Mouse (Mus musculus) megakaryocyte-erythroid progenitor cell, adult 5 weeks (primary cell): Measurements from ENCODE around the gene Zfp383. TPM values are rescaled to one million over a fixed set of nuclear protein-coding genes. Genes with fewer than 3 reads are reported as not detected.

Source experiments
- polyA plus RNA-seq: library from polyadenylated mRNA; stranded (reverse); fragments of >175 nt; gene quantifications from 2 replicates; pipeline ENCODE4 v1.2.3, GENCODE M21; 2012

The Zfp383 gene
- polyA plus RNA-seq: 0.16 TPM in 2 replicates

DNA sequence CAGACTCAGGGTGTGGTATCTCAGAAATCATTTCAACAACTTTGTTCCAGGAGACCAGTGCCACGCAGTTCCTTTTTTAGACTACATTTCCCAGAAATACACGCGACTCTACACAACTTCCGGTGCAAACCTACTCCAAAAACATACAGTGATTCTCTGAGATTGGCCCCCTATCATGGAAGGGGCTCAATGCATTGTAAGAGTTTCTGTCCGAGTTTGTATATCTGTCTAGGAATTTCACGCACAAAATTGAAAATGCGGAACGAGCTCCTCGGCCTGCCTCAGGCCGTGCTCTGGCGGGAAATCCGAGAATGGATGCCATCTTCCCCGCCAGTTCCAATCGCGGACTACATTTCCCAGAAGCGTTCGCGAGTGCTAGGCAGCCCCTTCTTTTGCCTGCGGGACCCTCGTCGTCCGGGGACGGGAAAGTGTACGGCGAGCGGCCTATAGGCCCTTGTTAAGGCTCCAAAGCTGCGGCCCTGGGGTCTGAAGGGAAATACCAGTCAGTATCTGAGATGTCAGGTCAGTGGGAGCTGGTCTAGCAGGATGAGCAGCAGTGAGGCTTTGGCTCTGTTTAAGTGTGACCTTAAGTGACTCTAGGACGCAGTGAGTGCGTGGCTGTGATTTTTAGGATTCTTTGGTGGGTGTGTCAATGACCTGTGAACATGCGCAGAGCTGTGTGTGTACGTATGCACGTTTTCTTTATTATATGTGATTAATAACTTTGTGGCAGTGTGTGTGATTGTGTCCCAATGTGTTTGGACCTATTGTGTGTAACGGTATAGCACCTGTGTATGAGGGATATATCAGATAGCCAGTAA is at the start of gene Zfp383:
Zfp383 (plus strand) TSS at position 94 of the 821 bp plus-strand sequence.

DNA sequence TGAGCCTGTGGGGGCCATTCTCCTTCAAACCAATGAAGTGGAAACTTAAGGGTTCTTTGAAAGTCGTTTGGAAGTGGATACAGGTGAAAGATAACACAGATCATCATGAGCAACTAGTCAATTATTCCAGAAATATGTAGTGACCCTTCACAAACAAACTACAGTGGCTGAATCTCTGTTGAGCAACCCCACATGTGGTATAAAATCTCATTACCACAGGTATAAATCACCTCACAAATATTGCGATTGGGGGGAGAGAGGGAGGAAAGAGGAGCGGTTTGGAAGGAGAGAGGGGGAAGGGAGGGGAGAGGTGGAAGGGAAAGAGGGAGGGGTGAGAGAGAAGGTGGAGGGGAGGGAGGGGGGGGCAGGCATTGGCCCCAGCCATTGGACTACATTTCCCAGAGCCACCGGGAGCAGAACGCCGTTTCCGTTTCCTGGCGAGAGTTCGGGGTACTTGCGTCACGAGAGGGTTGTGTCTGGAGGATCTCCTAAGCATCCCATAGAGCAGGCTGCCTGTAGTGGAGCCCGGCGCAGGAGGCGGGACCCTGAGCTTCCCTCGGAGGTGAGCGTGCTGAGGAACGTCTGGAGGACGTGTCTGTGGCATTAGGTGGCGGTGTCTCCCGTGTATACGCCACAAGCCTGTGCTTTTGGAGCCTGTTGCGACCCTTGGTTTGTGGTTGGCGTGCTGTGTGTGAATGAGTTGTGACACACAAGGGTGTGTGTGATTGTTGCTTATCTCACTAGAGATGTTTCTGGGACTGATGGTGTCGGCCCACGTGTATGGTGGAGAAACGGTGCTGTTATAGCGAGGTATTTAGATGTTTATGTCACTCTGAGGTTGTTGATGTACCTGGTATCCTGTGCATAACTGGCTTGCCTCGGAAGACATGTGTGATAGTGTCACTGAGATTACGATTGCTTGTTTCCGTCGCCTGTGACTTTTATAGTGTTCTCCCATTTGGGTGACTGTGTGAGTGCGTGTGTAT is 48.2 kb upstream of the Zfp383 start, which contains the start of gene Zfp420:
Zfp420 (plus strand) TSS at position 448 of the 986 bp plus-strand sequence.

DNA sequence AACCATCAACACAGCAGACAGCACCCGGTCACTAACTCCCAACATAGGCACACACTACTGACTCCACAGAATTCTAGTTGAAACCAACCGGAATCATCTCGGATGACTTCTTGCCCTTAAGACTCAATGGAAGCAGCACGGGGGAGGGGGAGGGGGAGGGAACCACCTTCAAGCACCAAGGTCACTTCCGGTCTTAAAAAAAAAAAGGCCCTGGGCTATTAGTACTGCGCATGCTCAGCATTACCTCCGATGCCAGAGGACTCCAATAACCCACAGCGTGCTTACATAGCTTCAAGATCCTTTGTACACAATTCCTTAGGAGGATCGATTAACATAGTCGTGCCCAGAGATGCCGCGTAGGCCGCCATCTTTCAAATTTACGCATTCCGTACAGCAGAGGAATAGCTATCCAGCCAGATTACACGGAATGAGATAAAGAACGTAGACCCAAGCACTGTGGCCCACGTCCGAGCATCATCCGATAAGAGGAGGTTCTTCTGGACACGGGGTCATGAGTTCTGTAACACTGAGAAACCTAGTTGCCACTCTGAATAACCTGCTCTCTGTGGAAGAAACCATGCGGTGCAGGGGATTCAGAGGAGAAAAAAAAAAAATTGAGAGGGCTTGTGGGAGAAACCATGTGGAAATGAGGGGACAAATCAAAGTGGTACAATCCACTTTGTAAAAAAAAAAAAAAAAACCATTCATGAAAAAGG is 1.9 kb upstream of the Zfp383 start, which contains the start of gene Zfp27:
Zfp27 (minus strand) TSS at position 607 of the 716 bp plus-strand sequence.

DNA sequence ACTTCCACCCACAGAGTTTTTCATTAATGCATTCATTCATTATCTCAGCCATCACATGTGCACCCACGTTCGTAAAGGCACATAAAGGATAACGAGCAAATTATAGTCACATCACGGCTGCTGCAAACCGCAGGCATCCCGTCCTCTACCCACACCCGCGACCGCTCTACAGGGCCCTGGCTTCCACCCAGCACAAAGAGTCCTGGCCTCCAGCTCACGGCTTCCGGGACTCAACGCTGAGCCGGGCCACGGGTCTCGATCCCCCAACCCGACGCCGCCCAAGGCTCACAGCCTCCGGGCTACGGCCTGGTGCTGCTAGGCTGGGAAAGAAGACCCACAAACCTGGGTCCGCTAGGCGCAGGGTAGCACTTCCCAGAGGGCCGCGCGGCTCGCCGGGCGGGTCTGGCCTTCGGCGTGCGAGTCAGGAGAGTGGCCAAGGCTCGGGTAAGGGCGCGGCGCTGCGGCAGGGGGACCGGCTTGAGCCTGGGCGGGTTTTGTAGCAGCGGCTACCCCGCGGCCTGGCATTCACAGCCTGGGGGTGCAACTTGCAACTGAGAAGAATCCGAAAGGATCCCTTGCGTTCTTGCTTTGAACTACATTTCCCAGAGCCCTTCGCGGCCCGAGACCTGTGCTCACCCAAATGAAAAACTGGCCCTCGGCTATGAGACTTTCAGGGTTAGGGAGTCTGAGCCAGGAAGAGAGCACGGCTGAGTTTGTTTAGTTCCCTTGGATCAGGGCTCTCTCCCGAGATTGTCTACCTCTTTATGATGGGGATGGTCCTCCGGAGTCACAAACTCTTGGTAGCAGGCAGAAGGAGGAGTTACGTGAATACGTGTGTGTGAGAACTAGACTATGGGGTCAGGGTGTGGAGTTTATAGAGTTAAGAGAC is 45.7 kb downstream of the Zfp383 start, which contains the start of gene Zfp74:
Zfp74 (minus strand) TSS at position 577 of the 889 bp plus-strand sequence.

Other genes starting within 250 kb of the Zfp383 start
- not detected in 2 replicates for gene Catsperg2, start 181.2 kb upstream of the Zfp383 start, polyA plus RNA-seq
- gene Zfp84, start 139.7 kb upstream of the Zfp383 start, polyA plus RNA-seq: 2.9 and 3.0 TPM in 2 replicates
- gene Zfp30, start 124.2 kb upstream of the Zfp383 start, polyA plus RNA-seq: 0.51 and 1.00 TPM in 2 replicates
- 0.60 and 0.65 TPM in 2 replicates for gene Zfp790, start 92.1 kb upstream of the Zfp383 start, polyA plus RNA-seq
- gene Zfp940, start 54.6 kb upstream of the Zfp383 start, polyA plus RNA-seq: 0.49 and 0.50 TPM in 2 replicates
- 0.32 and 0.38 TPM in 2 replicates for gene Zfp420, start 48.2 kb upstream of the Zfp383 start, polyA plus RNA-seq
- gene Zfp27, start 1.7 kb upstream of the Zfp383 start, polyA plus RNA-seq: 0.27 and 0.28 TPM in 2 replicates
- 13.4 and 15.0 TPM in 2 replicates for gene Zfp74, start 45.9 kb downstream of the Zfp383 start, polyA plus RNA-seq
- gene Zfp568, start 75.7 kb downstream of the Zfp383 start, polyA plus RNA-seq: 2.6 and 3.1 TPM in 2 replicates
- gene Zfp14, start 143.2 kb downstream of the Zfp383 start, polyA plus RNA-seq: not detected in 2 replicates
- 0.11 and 0.21 TPM in 2 replicates for gene Zfp82, start 164.7 kb downstream of the Zfp383 start, polyA plus RNA-seq
- gene Gm26920, start 182.2 kb downstream of the Zfp383 start, polyA plus RNA-seq: not detected in 2 replicates
- 2.1 and 2.5 TPM in 2 replicates for gene Zfp566, start 182.3 kb downstream of the Zfp383 start, polyA plus RNA-seq
- 0.36 and 0.46 TPM in 2 replicates for gene Zfp260, start 186.6 kb downstream of the Zfp383 start, polyA plus RNA-seq
- gene Zfp382, start 213.7 kb downstream of the Zfp383 start, polyA plus RNA-seq: 6.9 and 11.1 TPM in 2 replicates